ENCODE assay signal across 28 mouse cellular contexts in genomic region chr2:128696426-128696825, GRCm38 (mm10). TPM values are rescaled to one million over a fixed set of nuclear protein-coding genes. Genes with fewer than 3 reads are reported as not detected.
DNase-seq lines count a peak whose midpoint lies in the region; ATAC-seq lines count a peak whose summit lies in the region.
"Had no signal": no experiment of that assay in that cellular context is flagged by ENCODE, and none has a peak within 500 bp of the region (broad histone marks: within the 10 kb centered on the region; RNA-seq: fewer than 3 reads in every experiment).

No protein-coding gene starts in this region.

- H3K4me3 ChIP-seq in kidney, embryonic 16.5 days (ENCODE audit: low read length): no peak overlapping the region
- H3K4me3 ChIP-seq in neural tube, embryonic 13.5 days: no peak overlapping the region
- H3K4me3 ChIP-seq: embryonic facial prominence, embryonic 13.5 days; forebrain, embryonic 10.5 days; gastrocnemius, adult 2 months; heart, embryonic 15.5 days; hindbrain, embryonic 12.5 days; limb, embryonic 13.5 days; megakaryocyte, embryonic 14.5 days; midbrain, embryonic 13.5 days had no signal

- no peaks in the 10 kb centered on the region for H3K9me3 ChIP-seq in kidney, embryonic 16.5 days (ENCODE audit: low read length)
- no peaks in the 10 kb centered on the region for H3K9me3 ChIP-seq in neural tube, embryonic 13.5 days
- H3K9me3 ChIP-seq: embryonic facial prominence, embryonic 13.5 days; forebrain, embryonic 10.5 days; heart, embryonic 15.5 days; hindbrain, embryonic 12.5 days; limb, embryonic 13.5 days; megakaryocyte, embryonic 14.5 days; midbrain, embryonic 13.5 days had no signal

- H3K27me3 ChIP-seq in kidney, embryonic 16.5 days (ENCODE audit: insufficient read depth, low read length): no peaks in the 10 kb centered on the region
- H3K27me3 ChIP-seq in neural tube, embryonic 13.5 days: peaks cover 37% of the 10 kb centered on the region
- H3K27me3 ChIP-seq: embryonic facial prominence, embryonic 13.5 days; heart, embryonic 15.5 days; limb, embryonic 13.5 days had no signal

- 65% methylated on average over 3 of the region's 3 CpGs for WGBS in kidney, embryonic 16.5 days
- 80% methylated on average over 3 of the region's 3 CpGs for WGBS in neural tube, embryonic 13.5 days

- no peak overlapping the region for H3K9ac ChIP-seq in kidney, embryonic 16.5 days (replicated peaks; ENCODE audit: low read length)
- 0 out of 2 replicates have a peak overlapping the region, but pooled peaks have one; percentile 6 for H3K9ac ChIP-seq in neural tube, embryonic 13.5 days
- H3K9ac ChIP-seq: embryonic facial prominence, embryonic 13.5 days; heart, embryonic 15.5 days; hindbrain, embryonic 12.5 days; limb, embryonic 13.5 days; liver, postnatal 0 days; midbrain, embryonic 13.5 days had no signal

- peaks cover 12% of the 10 kb centered on the region; the same call in 1 of the 2 replicates for H3K4me1 ChIP-seq in kidney, embryonic 16.5 days (ENCODE audit: insufficient read depth, low read length)
- peaks cover 21% of the 10 kb centered on the region for H3K4me1 ChIP-seq in neural tube, embryonic 13.5 days (replicated peaks)

- no peaks in the 10 kb centered on the region for H3K36me3 ChIP-seq in kidney, embryonic 16.5 days (ENCODE audit: insufficient read depth, low read length)
- H3K36me3 ChIP-seq in neural tube, embryonic 13.5 days: no peaks in the 10 kb centered on the region
- H3K36me3 ChIP-seq: embryonic facial prominence, embryonic 13.5 days; forebrain, embryonic 10.5 days; heart, embryonic 15.5 days; hindbrain, embryonic 12.5 days; limb, embryonic 13.5 days; midbrain, embryonic 13.5 days had no signal

- no peak overlapping the region for H3K27ac ChIP-seq in kidney, embryonic 16.5 days (ENCODE audit: low read length)
- H3K27ac ChIP-seq in neural tube, embryonic 13.5 days (replicated peaks): no peak overlapping the region
- H3K27ac ChIP-seq: embryonic facial prominence, embryonic 13.5 days; forebrain, embryonic 10.5 days; gastrocnemius, adult 2 months; heart, embryonic 15.5 days; hindbrain, embryonic 12.5 days; hindbrain, postnatal 0 days; kidney, postnatal 0 days; limb, embryonic 13.5 days; midbrain, embryonic 13.5 days had no signal

- no peak for ATAC-seq in kidney, embryonic 16.5 days (ENCODE audit: low FRiP score, low TSS enrichment)
- ATAC-seq in neural tube, embryonic 13.5 days (ENCODE audit: low read depth): no peak
- ATAC-seq: CD4-positive, CD25-positive, alpha-beta regulatory T cell, adult 4 months; forebrain, embryonic 16.5 days; hindbrain, postnatal 0 days; liver, postnatal 0 days; midbrain, embryonic 13.5 days had no signal

- peak; percentile 41 for DNase-seq in kidney, adult 18-20 months
- DNase-seq in neural tube, embryonic 10.5 days (ENCODE audit: extremely low spot score, low spot score): no peak
- peak; percentile 50 to 80 for DNase-seq in kidney, postnatal 36 days
- DNase-seq in urinary bladder, postnatal 4 days (ENCODE audit: low spot score in 2 of 2): no peak
- DNase-seq in embryo, embryonic 10.5 days (ENCODE audit: low spot score): no peak
- DNase-seq: adrenal gland, postnatal 14 days; cerebellum, adult 11-12 months; cerebellum, adult 9-11 months; gastrocnemius, adult 2 months; heart, postnatal 36 days; liver, postnatal 0 days; lung, postnatal 36 days; right cerebral cortex, postnatal 4 days; thymus, postnatal 4 days had no signal

- H3K4me2 ChIP-seq in kidney, embryonic 16.5 days (replicated peaks; ENCODE audit: low read depth, low read length): no peak overlapping the region
- no peak overlapping the region for H3K4me2 ChIP-seq in neural tube, embryonic 13.5 days
- H3K4me2 ChIP-seq: embryonic facial prominence, embryonic 13.5 days; heart, embryonic 15.5 days; hindbrain, embryonic 12.5 days; limb, embryonic 13.5 days; liver, embryonic 11.5 days; midbrain, embryonic 13.5 days had no signal

RNA-seq across cellular contexts. Expression of gene Mertk, which starts 2.3 kb away (rescaled TPM):
- polyA plus RNA-seq in kidney, embryonic 16.5 days (2015; fragmentation: Nextera tagmentation; extraction: Ambion mirVana): 14.2 and 14.6 TPM in 2 replicates
- polyA plus RNA-seq in neural tube, embryonic 13.5 days (2015; fragmentation: Nextera tagmentation; extraction: Ambion mirVana): 2.2 and 2.4 TPM in 2 replicates

RNA-seq across cellular contexts. Expression of gene Anapc1, which starts 9.2 kb away (rescaled TPM):
- polyA plus RNA-seq in kidney, embryonic 16.5 days (2015; fragmentation: Nextera tagmentation; extraction: Ambion mirVana): 62.1 and 65.9 TPM in 2 replicates
- polyA plus RNA-seq in neural tube, embryonic 13.5 days (2015; fragmentation: Nextera tagmentation; extraction: Ambion mirVana): 41.8 and 47.7 TPM in 2 replicates

Comparison
In these comparisons a context has a peak if more than half of its experiments do, and no peak if none do; other contexts are left out.
1. DNase-seq: peak in kidney, adult 18-20 months (single experiment) and kidney, postnatal 36 days (2 of 2); none in neural tube, embryonic 10.5 days (single experiment), urinary bladder, postnatal 4 days (0 of 2) and embryo, embryonic 10.5 days (single experiment).